Mouse (Mus musculus) intestine, postnatal 0 days (tissue): ENCODE data around the gene Gm17657. TPM values are rescaled to one million over a fixed set of nuclear protein-coding genes. Genes with fewer than 3 reads are reported as not detected.

Experiments used
- ATAC-seq: fragments of 200-750 bp; cut with Nextera tagmentation; 2 replicates; pipeline ENCODE4 v1.8.0; 2017; ENCODE audit warnings: mild to moderate bottlenecking, moderate TSS enrichment, moderate library complexity
- H3K27ac ChIP-seq: fragments of 300-500 bp; sonication (generic); 2 replicates; pipeline ENCODE4 v1.5.1; 2014; ENCODE audit warnings: mild to moderate bottlenecking, low read depth, low read length, moderate library complexity
- H3K27me3 ChIP-seq: fragments of 300-500 bp; sonication (generic); replicated peaks from 2 replicates; pipeline ENCODE4 v1.6.1; 2014; ENCODE audit warnings: low read length, mixed read lengths; ENCODE audit not compliant: control insufficient read depth, insufficient read depth
- H3K36me3 ChIP-seq: fragments of 300-500 bp; sonication (generic); 2 replicates; pipeline ENCODE4 v1.6.1; 2014; ENCODE audit warnings: mild to moderate bottlenecking, moderate library complexity; ENCODE audit not compliant: control insufficient read depth, insufficient read depth
- H3K4me1 ChIP-seq: fragments of 300-500 bp; sonication (generic); replicated peaks from 2 replicates; pipeline ENCODE4 v1.6.1; 2014; ENCODE audit warnings: antibody characterized with exemption, low read length, mixed read lengths; ENCODE audit not compliant: control insufficient read depth, insufficient read depth
- H3K4me2 ChIP-seq: fragments of 300-500 bp; sonication (generic); replicated peaks from 2 replicates; pipeline ENCODE4 v1.6.1; 2014; ENCODE audit warnings: low read depth, mild to moderate bottlenecking, moderate library complexity
- H3K4me3 ChIP-seq: fragments of 300-500 bp; sonication (generic); 2 replicates; pipeline ENCODE4 v1.5.1; 2014; ENCODE audit warnings: low read depth, low read length
- H3K9ac ChIP-seq: fragments of 300-500 bp; sonication (generic); 2 replicates; pipeline ENCODE4 v1.6.1; 2014; ENCODE audit warnings: mild to moderate bottlenecking, low read depth, low read length
- H3K9me3 ChIP-seq: fragments of 300-500 bp; sonication (generic); 2 replicates; pipeline ENCODE4 v1.6.1; 2016; ENCODE audit warnings: mixed run types; ENCODE audit not compliant: control insufficient read depth
- CTCF ChIP-seq: sonication (generic); IDR thresholded peaks from 2 replicates; pipeline ENCODE4 v1.5.1; 2016; ENCODE audit warnings: low read depth, mild to moderate bottlenecking, control low read depth, antibody characterized with exemption, moderate library complexity
- WGBS: fragments of 180-500 bp; shearing (Covaris S2); extraction: QIAGEN DNeasy Blood & Tissue Kit; methylation state at CpG from one replicate; pipeline ENCODE4 v1.1.7; 2014; 5-methylcytosine and 5-hydroxymethylcytosine counted together
- polyA plus RNA-seq: library from polyadenylated mRNA; unstranded; fragments of >200 nt; fragmentation: Nextera tagmentation; extraction: Ambion mirVana; gene quantifications from 2 replicates; pipeline ENCODE4 v1.2.1, GENCODE M21; 2015

Gene Gm17657
- polyA plus RNA-seq, 1 experiment from 2014 or later: not detected

DNA sequence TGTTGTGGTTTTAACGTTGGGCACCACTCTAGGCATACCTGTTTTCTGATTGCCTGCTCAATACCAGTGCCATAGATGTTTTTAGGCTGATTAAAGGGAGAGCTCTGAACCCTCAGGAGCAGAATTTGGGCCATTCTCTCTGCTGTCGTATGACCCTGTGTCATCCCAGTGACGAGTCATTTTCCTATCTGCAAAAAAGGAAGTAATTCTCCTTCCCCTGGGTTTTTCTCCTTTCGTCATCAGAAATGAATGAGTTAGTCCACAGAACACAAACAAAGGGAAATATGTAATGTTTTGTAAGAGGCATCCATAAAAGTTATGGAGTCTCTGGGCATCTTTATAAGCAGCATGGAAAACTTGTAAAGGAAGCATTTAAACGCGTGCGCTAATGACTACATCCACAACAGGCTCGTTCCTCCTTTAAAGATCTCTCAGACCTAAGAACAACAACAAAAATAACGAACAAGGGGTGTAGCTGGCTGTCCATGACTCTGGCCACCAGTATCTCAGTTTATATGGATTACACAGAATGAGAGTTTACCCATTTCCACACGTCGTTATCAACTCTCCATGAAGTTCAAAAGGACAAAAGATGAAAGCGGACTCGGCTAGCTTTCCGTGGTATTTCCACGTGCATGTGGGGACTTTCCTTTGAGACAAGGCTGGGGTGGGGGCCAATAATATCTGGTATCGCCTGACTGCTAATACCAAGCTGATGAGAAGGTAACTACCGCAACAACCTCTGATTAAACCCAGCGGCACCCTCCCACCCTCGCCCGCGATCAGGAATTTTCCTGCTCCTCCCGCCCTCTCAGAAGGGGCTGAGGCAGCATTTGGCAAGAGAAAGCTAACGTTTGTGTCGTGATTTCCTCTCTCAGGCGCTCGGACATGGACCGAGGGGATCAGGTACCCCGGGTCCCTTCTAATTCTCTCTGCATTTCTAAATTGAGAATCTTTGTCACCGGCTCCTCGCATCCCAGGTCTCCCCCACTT, 60.2 kb downstream of the Gm17657 start:
- peak overlapping the region; percentile 89 for H3K4me2 ChIP-seq
- H3K9me3 ChIP-seq: no peaks in the 10 kb centered on the region
- peaks cover 14% of the 10 kb centered on the region; the same call in 1 of the 2 replicates for H3K4me1 ChIP-seq
- 5% methylated on average over 30 of the region's 30 CpGs for WGBS
- H3K27me3 ChIP-seq: no peaks in the 10 kb centered on the region
- H3K36me3 ChIP-seq: peaks cover 11% of the 10 kb centered on the region
- TF ChIP-seq CTCF: no peak
- H3K27ac ChIP-seq: peak overlapping the region; percentile 86
- H3K4me3 ChIP-seq: peak overlapping the region; percentile 96
- no peak for ATAC-seq
- peak overlapping the region; percentile 59 for H3K9ac ChIP-seq

DNA sequence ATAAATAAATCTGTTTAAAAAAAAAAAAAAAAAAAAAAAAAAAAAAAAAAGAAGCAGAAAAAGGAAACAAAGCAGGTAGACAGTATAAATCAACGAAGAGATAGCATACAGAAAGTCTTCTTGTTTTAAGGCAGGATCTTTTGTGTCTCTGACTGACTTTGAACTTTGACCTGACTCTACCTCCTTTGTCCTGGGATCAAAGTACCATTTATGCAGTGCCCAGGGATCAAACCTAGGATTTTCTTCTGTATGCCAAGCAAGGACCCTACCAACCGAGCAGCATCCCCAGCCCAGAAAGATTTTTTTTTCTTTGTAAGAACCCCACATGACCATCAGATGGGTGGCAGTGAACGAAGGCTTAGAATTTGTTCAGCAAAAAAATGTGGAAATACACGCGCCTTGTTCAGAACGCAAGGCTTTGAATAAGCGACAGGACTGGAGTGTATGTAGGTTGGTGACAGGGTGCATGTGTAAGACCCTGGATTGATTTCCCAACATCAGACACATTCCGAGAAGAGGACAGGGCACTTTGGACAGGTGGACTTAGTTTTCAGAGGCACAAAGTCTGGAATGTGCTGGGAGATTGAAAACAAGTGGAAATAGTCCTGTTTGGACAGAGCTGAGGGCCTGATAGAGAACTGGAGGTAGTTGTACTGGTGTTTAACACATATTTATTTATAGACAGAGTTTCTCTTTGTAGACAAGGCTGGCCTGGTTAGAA, 61.0 kb downstream of the Gm17657 start:
- no peak for ATAC-seq
- H3K4me1 ChIP-seq: peaks cover 14% of the 10 kb centered on the region; the same call in 1 of the 2 replicates
- no peaks in the 10 kb centered on the region for H3K27me3 ChIP-seq
- H3K4me3 ChIP-seq: no peak overlapping the region
- 86% methylated on average over 8 of the region's 8 CpGs for WGBS
- H3K36me3 ChIP-seq: peaks cover 3% of the 10 kb centered on the region; the same call in 1 of the 2 replicates
- no peak overlapping the region for H3K9ac ChIP-seq
- H3K4me2 ChIP-seq: no peak overlapping the region
- TF ChIP-seq CTCF: no peak
- peak overlapping the region; percentile 22; the same call in 1 of the 2 replicates for H3K27ac ChIP-seq
- no peaks in the 10 kb centered on the region for H3K9me3 ChIP-seq

DNA sequence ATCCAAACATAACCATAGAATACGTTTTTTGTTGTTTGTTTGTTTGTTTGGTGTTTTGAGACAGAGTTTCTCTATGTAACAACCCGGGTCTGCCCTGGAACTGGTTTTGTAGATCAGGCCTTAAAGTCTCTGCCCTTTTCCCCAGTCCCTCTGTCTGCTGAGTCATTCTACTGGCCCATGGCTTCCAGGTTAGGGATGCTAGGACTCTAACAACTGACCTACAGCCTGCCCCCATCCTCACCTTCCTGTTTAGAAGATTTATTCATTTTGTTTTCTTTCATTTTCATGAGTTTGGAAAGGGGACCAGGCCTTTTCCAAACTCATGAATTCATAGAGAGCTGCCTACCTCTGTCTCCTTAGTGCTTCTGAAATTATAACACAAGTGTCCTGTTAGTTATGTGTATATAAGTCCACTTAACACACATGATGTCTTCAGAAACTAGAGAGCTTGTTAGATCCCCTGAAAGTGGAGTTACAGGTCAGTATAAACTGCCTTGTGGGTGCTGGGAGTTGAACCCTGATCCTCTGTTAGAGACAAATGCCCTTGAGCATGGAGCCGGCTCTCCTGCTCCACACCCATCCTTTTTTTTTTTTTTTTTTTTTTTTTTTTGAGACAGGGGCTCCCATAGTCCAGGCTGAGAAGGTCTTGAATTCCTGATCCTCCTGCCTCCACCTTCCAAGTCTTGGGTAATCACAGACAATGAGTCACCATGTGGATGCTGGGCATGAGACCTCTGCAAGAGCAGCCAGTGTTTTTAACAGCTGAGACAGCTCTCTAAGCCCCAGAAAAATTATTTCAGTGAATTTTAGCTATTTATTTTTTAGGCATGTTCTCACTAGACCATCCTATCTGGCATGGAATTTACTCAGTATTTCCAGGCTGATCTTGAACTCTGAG, 63.9 kb downstream of the Gm17657 start:
- H3K9me3 ChIP-seq: 0 out of 2 replicates have a peak, but pooled peaks cover 3% of the 10 kb centered on the region
- peaks cover 8% of the 10 kb centered on the region; the same call in 1 of the 2 replicates for H3K4me1 ChIP-seq
- H3K27ac ChIP-seq: no peak overlapping the region
- 52% methylated on average over 3 of the region's 3 CpGs for WGBS
- no peak for TF ChIP-seq CTCF
- H3K36me3 ChIP-seq: no peaks in the 10 kb centered on the region
- H3K4me2 ChIP-seq: no peak overlapping the region
- H3K27me3 ChIP-seq: no peaks in the 10 kb centered on the region
- ATAC-seq: no peak
- H3K9ac ChIP-seq: no peak overlapping the region
- no peak overlapping the region for H3K4me3 ChIP-seq

DNA sequence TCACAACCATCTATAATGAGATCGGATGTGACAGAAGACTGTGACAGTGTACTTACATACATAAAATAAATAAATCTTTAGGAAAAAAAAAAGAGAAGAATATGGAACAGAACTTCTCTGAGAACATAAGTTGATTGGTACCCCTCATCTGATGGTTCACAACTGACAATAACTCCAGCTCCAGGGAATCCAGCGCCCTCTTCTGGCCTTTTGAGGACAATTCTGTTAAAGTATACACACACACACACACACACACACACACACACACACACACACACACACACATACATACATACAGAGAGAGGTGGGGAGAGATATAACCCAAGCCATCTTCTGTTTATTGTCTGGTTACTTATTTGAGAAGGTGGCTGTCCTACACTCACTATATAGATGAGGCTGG, 65.0 kb downstream of the Gm17657 start:
- no peak overlapping the region for H3K9ac ChIP-seq
- 90% methylated on average over 2 of the region's 2 CpGs for WGBS
- H3K4me3 ChIP-seq: no peak overlapping the region
- 0 out of 2 replicates have a peak, but pooled peaks cover 3% of the 10 kb centered on the region for H3K9me3 ChIP-seq
- no peak overlapping the region for H3K27ac ChIP-seq
- peak; percentile 22 for TF ChIP-seq CTCF
- no peak overlapping the region for H3K4me2 ChIP-seq
- ATAC-seq: no peak
- peaks cover 8% of the 10 kb centered on the region; the same call in 1 of the 2 replicates for H3K4me1 ChIP-seq
- H3K36me3 ChIP-seq: no peaks in the 10 kb centered on the region
- no peaks in the 10 kb centered on the region for H3K27me3 ChIP-seq

DNA sequence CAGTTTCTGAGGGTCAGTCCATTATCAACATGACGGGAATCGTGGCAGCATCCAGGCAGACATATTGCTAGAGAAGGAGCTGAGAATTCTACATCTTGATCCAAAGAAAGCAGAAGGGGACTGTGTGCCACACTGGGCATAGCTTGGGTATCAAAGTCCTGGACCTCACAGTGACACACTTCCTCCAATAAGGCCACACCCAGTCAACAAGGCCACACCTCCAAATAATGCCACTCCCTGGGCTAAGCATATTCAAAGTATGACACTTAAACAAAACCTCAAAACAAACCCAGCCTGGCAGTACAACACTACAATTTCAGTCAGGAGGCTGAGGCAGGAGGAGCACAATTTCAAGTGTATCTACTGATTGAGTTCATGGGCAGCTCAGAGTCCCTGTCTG, 66.2 kb downstream of the Gm17657 start:
- Histone ChIP-seq H3K9ac (no peak overlapping the region), H3K9me3 (0 out of 2 replicates have a peak, but pooled peaks cover 3% of the 10 kb centered on the region), H3K4me2 (no peak overlapping the region), H3K4me3 (no peak overlapping the region), H3K27ac (no peak overlapping the region), H3K27me3 (no peaks in the 10 kb centered on the region), H3K36me3 (no peaks in the 10 kb centered on the region), H3K4me1 (no peaks in the 10 kb centered on the region)
- WGBS: 96% methylated on average over 2 of the region's 2 CpGs
- TF ChIP-seq CTCF: no peak
- ATAC-seq: peak; percentile 68; the same call in 1 of the 2 replicates
